Mouse (Mus musculus): ENCODE measurements around the gene Btbd35f17. TPM values are rescaled to one million over a fixed set of nuclear protein-coding genes. Genes with fewer than 3 reads are reported as not detected.
"Not testable (repeated sequence)": the region's sequence is repeated elsewhere in the genome, so short reads cannot be mapped to it uniquely, and the experiment has no call there.

The Btbd35f17 gene
- not detected in 2 replicates for polyA plus RNA-seq (2014; fragmentation: Nextera tagmentation; extraction: Ambion mirVana)

DNA sequence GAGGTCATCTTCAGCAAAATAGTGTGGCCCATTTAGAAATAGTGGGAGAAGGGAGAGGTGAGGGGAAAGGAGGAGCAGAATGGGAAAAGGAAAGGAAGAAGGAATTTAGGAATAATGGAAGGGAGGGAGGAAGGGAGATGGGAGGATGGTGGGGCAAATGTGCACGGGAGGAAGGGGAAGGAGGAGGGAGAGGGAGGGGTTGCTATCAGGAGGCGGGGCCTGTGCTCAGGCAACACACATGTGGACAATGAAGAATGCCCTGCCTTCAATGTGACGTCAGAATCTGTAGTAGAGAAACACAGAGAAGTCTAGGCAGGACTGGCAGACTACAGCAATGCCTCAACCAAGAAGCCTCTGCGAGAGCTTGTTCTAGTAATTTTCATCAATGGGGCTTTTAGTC is at the start of gene Btbd35f17:
Btbd35f17 (plus strand) TSS at position 301 of the 400 bp plus-strand sequence.
- not testable (repeated sequence) for H3K4me2 ChIP-seq (ENCODE audit: low read length); H3K36me3 ChIP-seq (ENCODE audit: control insufficient read depth, insufficient read depth, low read length); ATAC-seq; H3K9me3 ChIP-seq (replicated peaks; ENCODE audit: control insufficient read depth, low read length); H3K4me1 ChIP-seq (ENCODE audit: control insufficient read depth, insufficient read depth, low read length); DNase-seq (ENCODE audit: low spot score); H3K4me3 ChIP-seq (ENCODE audit: low read depth, low read length); H3K27ac ChIP-seq (ENCODE audit: low read depth, low read length); H3K27me3 ChIP-seq (replicated peaks; ENCODE audit: control insufficient read depth, insufficient read depth, low read length); H3K9ac ChIP-seq (ENCODE audit: low read length)
- 94% methylated on average over 1 of the region's 4 CpGs for WGBS

Other genes starting within 250 kb of the Btbd35f17 start
- not detected in 2 replicates for gene Btbd35f28, start 174.1 kb upstream of the Btbd35f17 start, polyA plus RNA-seq (2014; fragmentation: Nextera tagmentation; extraction: Ambion mirVana)
- not detected in 2 replicates for gene Btbd35f20, start 79.4 kb upstream of the Btbd35f17 start, polyA plus RNA-seq (2014; fragmentation: Nextera tagmentation; extraction: Ambion mirVana)